Comparison of ENCODE assay signal across 8 mouse cellular contexts in the genomic region with DNA sequence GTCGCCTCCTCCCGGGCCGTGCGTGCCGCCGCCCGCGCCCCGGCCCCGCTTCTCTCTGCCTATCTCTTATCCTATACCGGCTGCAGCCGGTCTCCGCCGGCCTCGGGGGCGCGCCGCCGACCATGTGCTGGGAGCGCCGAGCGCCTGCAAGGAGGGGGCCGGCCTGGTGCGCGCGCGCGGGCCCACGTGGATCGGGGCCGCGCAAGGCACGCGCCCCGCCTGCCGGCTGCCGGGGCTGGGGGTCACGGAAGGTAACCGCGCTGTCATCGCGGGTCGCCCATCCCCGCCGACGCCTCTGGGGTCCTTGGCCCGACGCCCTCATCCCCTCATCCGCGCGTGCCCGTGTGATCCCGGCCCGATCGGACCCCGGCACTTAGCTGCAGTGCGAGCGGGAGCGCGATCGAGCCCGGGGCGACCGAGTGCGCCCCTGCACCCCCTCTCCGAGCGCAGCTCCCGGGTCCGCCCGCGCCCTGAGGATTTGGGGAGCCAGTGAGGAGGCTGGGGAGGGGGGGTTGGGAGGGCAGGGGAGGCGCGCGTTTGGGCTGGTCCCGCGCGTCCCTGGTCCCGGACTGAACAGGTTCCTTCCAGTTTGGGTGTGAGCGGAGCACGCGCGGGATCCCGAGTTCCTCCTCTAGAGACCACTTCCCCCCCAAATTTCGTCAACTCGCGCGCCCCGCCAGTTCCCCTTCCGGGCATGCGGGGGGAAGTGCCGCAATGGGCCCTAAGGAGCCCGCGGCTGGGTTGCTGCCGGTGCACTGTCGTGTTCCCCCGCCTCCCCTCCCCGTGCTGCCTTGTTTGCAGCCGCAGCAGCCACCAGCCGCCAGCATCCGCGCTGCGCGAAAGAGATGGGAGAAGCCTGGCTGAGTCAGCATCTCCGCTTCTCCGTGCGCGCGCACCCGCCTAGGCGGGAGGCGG. TPM values are rescaled to one million over a fixed set of nuclear protein-coding genes. Genes with fewer than 3 reads are reported as not detected.
DNase-seq lines count a peak whose midpoint lies in the region; ATAC-seq lines count a peak whose summit lies in the region.

A gene (plus strand): TSS at position 204 of the 915 bp plus-strand sequence.
A gene (minus strand): TSS at position 428 of the 915 bp plus-strand sequence.

- peak; percentile 87 for DNase-seq in adrenal gland, adult 2 months
- peak; percentile 94 for DNase-seq in embryo, embryonic 11 days
- peak; percentile 37 to 51 for DNase-seq in gastrocnemius, postnatal 36 days
- DNase-seq in left cerebral cortex, postnatal 36 days (ENCODE audit: low spot score in 2 of 2): peak; percentile 83 to 86
- peak; percentile 93 for DNase-seq in midbrain, embryonic 10.5 days (ENCODE audit: low spot score)
- peak; percentile 81 to 87 for DNase-seq in right cerebral cortex, postnatal 36 days (ENCODE audit: low spot score in 2 of 2)
- DNase-seq in urinary bladder, postnatal 4 days (ENCODE audit: low spot score in 2 of 2): peak; percentile 78 to 81

- H3K4me2 ChIP-seq in intestine, embryonic 16.5 days (ENCODE audit: low read depth, low read length): peak within 1 kb of the TSS; percentile 91

- H3K27me3 ChIP-seq in intestine, embryonic 16.5 days (replicated peaks; ENCODE audit: control insufficient read depth, insufficient read depth, low read length): no peaks in the 10 kb centered on the region
- H3K27me3 ChIP-seq in midbrain, embryonic 10.5 days (ENCODE audit: low read depth, poor library complexity, severe bottlenecking): peaks cover 29% of the 10 kb centered on the region

- intact Hi-C loops in gastrocnemius, postnatal 36 days (cut with DNase I): no loop called here
- intact Hi-C loops in left cerebral cortex, postnatal 36 days (cut with DNase I): loop anchor here (5.0 kb wide), 1 partner anchor 139 kb away; a partner anchor contains a TSS

- peaks cover 9% of the 10 kb centered on the region; the same call in 1 of the 2 replicates for H3K4me1 ChIP-seq in intestine, embryonic 16.5 days (ENCODE audit: control insufficient read depth, insufficient read depth, low read length)
- H3K4me1 ChIP-seq in midbrain, embryonic 10.5 days: peaks cover 70% of the 10 kb centered on the region

- peak within 1 kb of the TSS; percentile 92 for H3K9ac ChIP-seq in intestine, embryonic 16.5 days (ENCODE audit: low read depth, low read length)

- H3K9me3 ChIP-seq in intestine, embryonic 16.5 days (ENCODE audit: control insufficient read depth, low read length): no peaks in the 10 kb centered on the region
- no peaks in the 10 kb centered on the region for H3K9me3 ChIP-seq in midbrain, embryonic 10.5 days (replicated peaks)

- peak within 1 kb of the TSS; percentile 91 for H3K27ac ChIP-seq in intestine, embryonic 16.5 days (ENCODE audit: low read length)
- peak within 1 kb of the TSS; percentile 99 for H3K27ac ChIP-seq in midbrain, embryonic 10.5 days (replicated peaks)

- ATAC-seq in intestine, embryonic 16.5 days: peak; percentile 89

- peak within 1 kb of the TSS; percentile 80 for H3K4me3 ChIP-seq in intestine, embryonic 16.5 days (ENCODE audit: low read length)
- peak within 1 kb of the TSS; percentile 85 for H3K4me3 ChIP-seq in midbrain, embryonic 10.5 days

- no peaks in the 10 kb centered on the region for H3K36me3 ChIP-seq in intestine, embryonic 16.5 days (ENCODE audit: control insufficient read depth, insufficient read depth, low read length)
- no peaks in the 10 kb centered on the region for H3K36me3 ChIP-seq in midbrain, embryonic 10.5 days

- 0% methylated on average over 84 of the region's 111 CpGs for WGBS in intestine, embryonic 16.5 days
- WGBS in midbrain, embryonic 10.5 days: under 1% methylated on average over 110 of the region's 111 CpGs

RNA-seq across cellular contexts. Expression of the first gene that starts in this region (rescaled TPM):
- total RNA-seq in adrenal gland, adult 2 months (2021): 1 to 10 TPM; 5.4 TPM
- polyA plus RNA-seq in adrenal gland, adult 2 months (2012; rRNA removed): 4.5 and 4.8 TPM in 2 replicates
- 1 to 10 TPM in 1 of 2 experiments, under 1 TPM in 1; 0.86 to 1.7 TPM for total RNA-seq in gastrocnemius, postnatal 36 days (2021)
- 3.1 and 4.6 TPM in 2 replicates for polyA plus RNA-seq in intestine, embryonic 16.5 days (2015; fragmentation: Nextera tagmentation; extraction: Ambion mirVana)
- total RNA-seq in left cerebral cortex, postnatal 36 days (2021): 10 to 100 TPM; 11.6 to 14.2 TPM
- 1.9 and 2.2 TPM in 2 replicates for polyA plus RNA-seq in midbrain, embryonic 10.5 days (2016; fragmentation: Nextera tagmentation; extraction: Ambion mirVana)

RNA-seq across cellular contexts. Expression of the second gene that starts in this region (rescaled TPM):
- total RNA-seq in adrenal gland, adult 2 months (2021): under 1 TPM; 0.66 to 0.78 TPM
- polyA plus RNA-seq in adrenal gland, adult 2 months (2012; rRNA removed): 0.33 and 0.45 TPM in 2 replicates
- total RNA-seq in gastrocnemius, postnatal 36 days (2021): 1 to 10 TPM; 4.8 to 9.4 TPM
- 26.6 and 33.9 TPM in 2 replicates for polyA plus RNA-seq in intestine, embryonic 16.5 days (2015; fragmentation: Nextera tagmentation; extraction: Ambion mirVana)
- 10 to 100 TPM; 10.2 to 12.6 TPM for total RNA-seq in left cerebral cortex, postnatal 36 days (2021)
- polyA plus RNA-seq in midbrain, embryonic 10.5 days (2016; fragmentation: Nextera tagmentation; extraction: Ambion mirVana): 5.0 and 5.5 TPM in 2 replicates

Comparison
In these comparisons a context has a peak if more than half of its experiments do, and no peak if none do; other contexts are left out.
1. Peak in every context shown above with its lines: DNase-seq, ATAC-seq, H3K4me3 ChIP-seq and H3K27ac ChIP-seq.
2. DNase-seq: peak in every context shown above with its lines; median percentile 94 in embryo, embryonic 11 days; 93 in midbrain, embryonic 10.5 days; 87 in adrenal gland, adult 2 months; 84 in left cerebral cortex, postnatal 36 days; 84 in right cerebral cortex, postnatal 36 days; 80 in urinary bladder, postnatal 4 days; 44 in gastrocnemius, postnatal 36 days.